Mouse (Mus musculus) heart, postnatal 14 days (tissue): Measurements from ENCODE around the gene Plekhg2. TPM values are rescaled to one million over a fixed set of nuclear protein-coding genes. Genes with fewer than 3 reads are reported as not detected.
A peak's percentile ranks its signal among the peaks of the same experiment; 100 is the strongest.

Experiments
- DNase-seq, 2 experiments: peaks; one replicate each; pipeline ENCODE4 v3.0.0; 2021 to 2022
- intact Hi-C: fragments of 180-260 bp; cut with DNase I; formaldehyde crosslinking; loops from one replicate; pipeline ENCODE4 v1.15.1; 2025
- total RNA-seq, 2 experiments: library from RNA; stranded (reverse); gene quantifications; 2 replicates each; pipeline ENCODE4 v1.2.3; 2021

Plekhg2 gene
- total RNA-seq, 2 experiments from 2014 or later, result 32.1 to 32.5 TPM

GRCm38 (mm10) chr7:28385196-28385595, 12.8 kb upstream of the Plekhg2 start:
- intact Hi-C loops, result no loop called here
- DNase-seq, result no peak

- DNase-seq, result no peak
- intact Hi-C loops, result no loop called here
Observed at GRCm38 (mm10) chr7:28384162-28384561, 11.8 kb upstream of the Plekhg2 start.

GRCm38 (mm10) chr7:28383606-28384005, 11.2 kb upstream of the Plekhg2 start:
- no peak for DNase-seq
- intact Hi-C loops, result no loop called here

- DNase-seq, result peak in 1 of 2 experiments; percentile 53
- intact Hi-C loops, result no loop called here
Observed at GRCm38 (mm10) chr7:28382981-28383396, 10.6 kb upstream of the Plekhg2 start.

- DNase-seq, result no peak
Observed at GRCm38 (mm10) chr7:28382347-28382951, 10.1 kb upstream of the Plekhg2 start.

GRCm38 (mm10) chr7:28381938-28382337, 9.5 kb upstream of the Plekhg2 start:
- DNase-seq, result peak; percentile 86 to 89
- intact Hi-C loops, result no loop called here

More at GRCm38 (mm10) chr7:28382347-28382951, 10.1 kb upstream of the Plekhg2 start:
- intact Hi-C loops, result no loop called here

- intact Hi-C loops, result no loop called here
- DNase-seq, result peak; percentile 85
Observed at GRCm38 (mm10) chr7:28381017-28381790, 8.8 kb upstream of the Plekhg2 start.

GRCm38 (mm10) chr7:28380237-28381016, 8.0 kb upstream of the Plekhg2 start, which contains the start of gene Zfp36:
Gene Zfp36, minus strand, starts transcription at chr7:28380253.
- intact Hi-C loops, result no loop called here
- DNase-seq, result no peak

GRCm38 (mm10) chr7:28378769-28379651, 6.6 kb upstream of the Plekhg2 start:
- intact Hi-C loops, result no loop called here
- DNase-seq, result peak; percentile 98

GRCm38 (mm10) chr7:28378066-28378690, 5.8 kb upstream of the Plekhg2 start:
- intact Hi-C loops, result no loop called here
- peak; percentile 67 to 71 for DNase-seq

GRCm38 (mm10) chr7:28377190-28378065, 5.0 kb upstream of the Plekhg2 start:
- DNase-seq, result peak in 1 of 2 experiments; percentile 51
- intact Hi-C loops, result no loop called here

GRCm38 (mm10) chr7:28376011-28376771, 3.8 kb upstream of the Plekhg2 start:
- intact Hi-C loops, result no loop called here
- peak; percentile 86 to 89 for DNase-seq

GRCm38 (mm10) chr7:28375176-28375921, 3.0 kb upstream of the Plekhg2 start:
- intact Hi-C loops, result no loop called here
- peak; percentile 93 to 96 for DNase-seq

- DNase-seq, result no peak
- intact Hi-C loops, result no loop called here
Observed at GRCm38 (mm10) chr7:28374647-28375046, 2.2 kb upstream of the Plekhg2 start.

- intact Hi-C loops, result loop anchor here (1.0 kb wide), 1 partner anchor 12 kb away; no protein-coding TSS in a partner anchor
- DNase-seq, result no peak
Observed at GRCm38 (mm10) chr7:28373891-28374495, 1.6 kb upstream of the Plekhg2 start.

- DNase-seq, result peak; percentile 76 to 88
Observed at GRCm38 (mm10) chr7:28373131-28373581, 757 bp upstream of the Plekhg2 start.

More at GRCm38 (mm10) chr7:28373131-28373581, 757 bp upstream of the Plekhg2 start:
- intact Hi-C loops, result loop anchor here (1.0 kb wide), 1 partner anchor 13 kb away; no protein-coding TSS in a partner anchor
